Mouse (Mus musculus): ENCODE results near the gene Sept5. TPM values are rescaled to one million over a fixed set of nuclear protein-coding genes. Genes with fewer than 3 reads are reported as not detected.
A peak's percentile ranks its signal among the peaks of the same experiment; 100 is the strongest.

Sept5 gene
- polyA plus RNA-seq, 1 experiment from 2014 or later: 45.9 TPM

- no peak for ATAC-seq (ENCODE audit: insufficient number of reproducible peaks, insufficient read depth, low FRiP score, low TSS enrichment, low read depth)
Observed at GRCm38 (mm10) chr16:18581050-18581622, 48.6 kb downstream of the Sept5 start.

GRCm38 (mm10) chr16:18580389-18580788 is 49.4 kb downstream of the Sept5 start:
- H3K27ac ChIP-seq: no peak overlapping the region
- peaks cover 36% of the 10 kb centered on the region for H3K4me1 ChIP-seq
- no peak overlapping the region for H3K4me2 ChIP-seq
- no peaks in the 10 kb centered on the region for H3K9me3 ChIP-seq
- no peak overlapping the region for H3K9ac ChIP-seq
- H3K27me3 ChIP-seq: peaks cover 76% of the 10 kb centered on the region
- WGBS: 29% methylated on average over 2 of the region's 2 CpGs
- H3K4me3 ChIP-seq: no peak overlapping the region
- no peaks in the 10 kb centered on the region for H3K36me3 ChIP-seq
- ATAC-seq (ENCODE audit: insufficient number of reproducible peaks, insufficient read depth, low FRiP score, low TSS enrichment, low read depth): no peak

More at GRCm38 (mm10) chr16:18581050-18581622, 48.6 kb downstream of the Sept5 start:
- Histone ChIP-seq H3K9ac (0 out of 2 replicates have a peak overlapping the region, but pooled peaks have one; percentile 27), H3K36me3 (no peaks in the 10 kb centered on the region), H3K4me1 (peaks cover 40% of the 10 kb centered on the region), H3K27ac (peak overlapping the region; percentile 39; the same call in 1 of the 2 replicates), H3K4me2 (peak overlapping the region; percentile 73), H3K4me3 (peak overlapping the region; percentile 44), H3K27me3 (peaks cover 83% of the 10 kb centered on the region), H3K9me3 (no peaks in the 10 kb centered on the region)
- WGBS: 7% methylated on average over 21 of the region's 21 CpGs

GRCm38 (mm10) chr16:18577599-18578160 is 52.1 kb downstream of the Sept5 start:
- Histone ChIP-seq H3K4me3 (no peak overlapping the region), H3K27ac (no peak overlapping the region), H3K4me2 (no peak overlapping the region), H3K4me1 (peaks cover 34% of the 10 kb centered on the region), H3K9ac (0 out of 2 replicates have a peak overlapping the region, but pooled peaks have one; percentile 27), H3K9me3 (no peaks in the 10 kb centered on the region), H3K36me3 (no peaks in the 10 kb centered on the region), H3K27me3 (peaks cover 49% of the 10 kb centered on the region)
- no peak for ATAC-seq (ENCODE audit: insufficient number of reproducible peaks, insufficient read depth, low FRiP score, low TSS enrichment, low read depth)
- 6% methylated on average over 5 of the region's 5 CpGs for WGBS

GRCm38 (mm10) chr16:18577071-18577470 is 52.7 kb downstream of the Sept5 start:
- Histone ChIP-seq H3K36me3 (no peaks in the 10 kb centered on the region), H3K27ac (no peak overlapping the region), H3K9ac (no peak overlapping the region), H3K9me3 (no peaks in the 10 kb centered on the region), H3K4me3 (no peak overlapping the region), H3K4me2 (no peak overlapping the region), H3K4me1 (peaks cover 28% of the 10 kb centered on the region), H3K27me3 (peaks cover 43% of the 10 kb centered on the region)
- 46% methylated on average over 3 of the region's 3 CpGs for WGBS
- ATAC-seq (ENCODE audit: insufficient number of reproducible peaks, insufficient read depth, low FRiP score, low TSS enrichment, low read depth): no peak

- whole genome bisulfite sequencing: 72% methylated on average over 8 of the region's 8 CpGs
- Histone ChIP-seq H3K9me3 (no peaks in the 10 kb centered on the region), H3K36me3 (no peaks in the 10 kb centered on the region), H3K4me3 (no peak overlapping the region), H3K4me2 (no peak overlapping the region), H3K4me1 (peaks cover 18% of the 10 kb centered on the region), H3K27ac (no peak overlapping the region), H3K27me3 (peaks cover 14% of the 10 kb centered on the region), H3K9ac (no peak overlapping the region)
- no peak for ATAC-seq (ENCODE audit: insufficient number of reproducible peaks, insufficient read depth, low FRiP score, low TSS enrichment, low read depth)
Observed at GRCm38 (mm10) chr16:18574196-18574595, 55.6 kb downstream of the Sept5 start.

Other genes with a start within 250 kb of the Sept5 start
- 14.9 and 17.7 TPM in 2 replicates for gene Txnrd2, start 203.6 kb downstream of the Sept5 start, polyA plus RNA-seq (2015; fragmentation: Nextera tagmentation; extraction: Ambion mirVana)
- 73.9 and 78.8 TPM in 2 replicates for gene Comt, start 203.1 kb downstream of the Sept5 start, polyA plus RNA-seq (2015; fragmentation: Nextera tagmentation; extraction: Ambion mirVana)
- 19.7 and 20.3 TPM in 2 replicates for gene Gnb1l, start 131.2 kb downstream of the Sept5 start, polyA plus RNA-seq (2015; fragmentation: Nextera tagmentation; extraction: Ambion mirVana)
- gene Rtl10, start 131.1 kb downstream of the Sept5 start, polyA plus RNA-seq (2015; fragmentation: Nextera tagmentation; extraction: Ambion mirVana): 5.4 and 5.5 TPM in 2 replicates
- gene Tbx1, start 39.3 kb downstream of the Sept5 start, polyA plus RNA-seq (2015; fragmentation: Nextera tagmentation; extraction: Ambion mirVana): 7.9 and 8.3 TPM in 2 replicates
- 2.2 and 3.2 TPM in 2 replicates for gene Gp1bb, start 7.6 kb downstream of the Sept5 start, polyA plus RNA-seq (2015; fragmentation: Nextera tagmentation; extraction: Ambion mirVana)
- 4.5 and 7.4 TPM in 2 replicates for gene Gm49601, start 3.5 kb downstream of the Sept5 start, polyA plus RNA-seq (2015; fragmentation: Nextera tagmentation; extraction: Ambion mirVana)
- gene Cldn5, start 146.9 kb upstream of the Sept5 start, polyA plus RNA-seq (2015; fragmentation: Nextera tagmentation; extraction: Ambion mirVana): 27.8 and 29.6 TPM in 2 replicates
- gene Ufd1, start 181.8 kb upstream of the Sept5 start, polyA plus RNA-seq (2015; fragmentation: Nextera tagmentation; extraction: Ambion mirVana): 116 and 119 TPM in 2 replicates
- 47.5 and 47.8 TPM in 2 replicates for gene Cdc45, start 182.0 kb upstream of the Sept5 start, polyA plus RNA-seq (2015; fragmentation: Nextera tagmentation; extraction: Ambion mirVana)
- gene 2510002D24Rik, start 206.6 kb upstream of the Sept5 start, polyA plus RNA-seq (2015; fragmentation: Nextera tagmentation; extraction: Ambion mirVana): 44.1 and 49.3 TPM in 2 replicates
- gene Gm28539, start 206.6 kb upstream of the Sept5 start, polyA plus RNA-seq (2015; fragmentation: Nextera tagmentation; extraction: Ambion mirVana): not detected in 2 replicates
- gene Mrpl40, start 246.9 kb upstream of the Sept5 start, polyA plus RNA-seq (2015; fragmentation: Nextera tagmentation; extraction: Ambion mirVana): 90.5 and 110 TPM in 2 replicates
- 15.8 and 17.0 TPM in 2 replicates for gene Hira, start 247.1 kb upstream of the Sept5 start, polyA plus RNA-seq (2015; fragmentation: Nextera tagmentation; extraction: Ambion mirVana)